Mouse (Mus musculus): ENCODE results near the gene Mtx1.

DNA sequence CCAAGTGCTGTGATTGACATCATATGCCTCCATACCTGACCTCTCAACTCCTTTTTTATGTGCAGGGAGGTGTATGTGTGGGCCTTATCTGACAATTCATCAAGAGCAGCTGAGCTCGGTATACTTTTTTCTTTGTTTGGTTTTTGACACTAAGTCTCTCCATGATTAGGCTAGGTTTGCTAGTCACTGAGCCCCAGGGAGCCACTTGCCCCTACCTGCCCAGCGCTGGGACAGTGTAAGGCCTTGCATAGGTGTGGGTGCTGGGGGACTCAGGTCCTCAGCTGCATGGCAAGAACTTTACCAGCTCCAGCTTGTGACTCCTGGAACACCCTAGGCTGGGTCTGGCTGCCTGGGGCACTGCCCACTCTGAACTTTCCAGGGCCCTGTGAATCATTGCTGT, 20.2 kb downstream of the Mtx1 start:
- TF ChIP-seq CTCF (IDR thresholded peaks at IDR 0.05; ENCODE audit: borderline replicate concordance, insufficient read depth, low read length) (no peak), POLR2A (IDR thresholded peaks at IDR 0.05; ENCODE audit: low read depth, low read length) (no peak)
